Mouse (Mus musculus): ENCODE measurements around the gene Dact3. TPM values are rescaled to one million over a fixed set of nuclear protein-coding genes. Genes with fewer than 3 reads are reported as not detected.

Gene Dact3
- total RNA-seq, 2 experiments from 2014 or later: 45.2 to 48.6 TPM

DNA sequence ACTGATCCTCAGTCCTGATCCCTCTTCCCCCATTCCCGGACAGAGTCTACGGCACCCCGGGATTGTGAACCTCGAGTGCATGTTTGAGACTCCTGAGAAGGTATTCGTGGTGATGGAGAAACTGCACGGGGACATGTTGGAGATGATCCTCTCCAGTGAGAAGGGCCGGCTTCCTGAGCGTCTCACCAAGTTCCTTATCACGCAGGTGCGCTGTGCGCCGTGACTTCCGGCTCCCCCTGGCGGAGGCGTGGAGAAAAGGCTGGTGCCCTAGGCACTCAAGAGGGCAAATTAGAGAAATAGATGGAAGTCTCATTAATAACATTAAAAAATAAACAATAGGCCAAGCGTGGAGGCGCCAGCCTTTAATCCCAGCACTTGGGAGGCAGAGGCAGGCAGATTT is 16.8 kb upstream of the Dact3 start:
- peak; percentile 55 for DNase-seq

DNA sequence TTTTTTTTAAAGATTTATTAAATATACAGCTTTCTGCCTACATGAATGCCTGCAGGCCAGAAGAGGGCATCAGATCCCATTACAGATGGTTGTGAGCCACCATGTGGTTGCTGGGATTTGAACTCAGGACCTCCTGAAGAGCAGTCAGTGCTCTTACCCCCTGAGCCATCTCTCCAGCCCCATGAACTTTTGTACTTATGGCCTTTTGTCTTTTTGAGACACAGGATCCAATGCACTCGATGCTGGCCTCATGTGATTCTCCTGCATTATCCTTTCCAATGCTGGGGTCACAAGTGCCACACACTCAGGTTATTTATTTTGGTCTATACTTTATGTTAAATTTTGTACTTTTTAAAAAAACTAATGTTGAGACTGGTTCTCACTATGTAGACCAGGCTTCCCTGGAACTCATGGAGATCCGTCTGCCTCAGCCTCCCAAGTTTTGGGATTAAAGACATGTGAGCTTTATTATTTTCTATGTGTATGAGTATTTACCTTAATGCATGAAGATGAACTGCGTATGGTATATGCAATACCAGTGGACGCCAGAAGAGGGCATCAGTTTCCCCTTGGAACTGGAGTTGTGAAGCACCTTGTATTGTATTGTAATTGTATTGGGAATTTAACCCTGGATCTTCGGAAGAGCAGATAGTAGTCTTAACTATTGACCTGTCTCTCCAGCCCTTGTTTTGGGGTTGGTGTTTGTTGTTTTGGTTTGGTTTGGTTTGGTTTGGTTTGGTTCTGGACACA is 15.0 kb upstream of the Dact3 start:
- peak; percentile 76 for DNase-seq

DNA sequence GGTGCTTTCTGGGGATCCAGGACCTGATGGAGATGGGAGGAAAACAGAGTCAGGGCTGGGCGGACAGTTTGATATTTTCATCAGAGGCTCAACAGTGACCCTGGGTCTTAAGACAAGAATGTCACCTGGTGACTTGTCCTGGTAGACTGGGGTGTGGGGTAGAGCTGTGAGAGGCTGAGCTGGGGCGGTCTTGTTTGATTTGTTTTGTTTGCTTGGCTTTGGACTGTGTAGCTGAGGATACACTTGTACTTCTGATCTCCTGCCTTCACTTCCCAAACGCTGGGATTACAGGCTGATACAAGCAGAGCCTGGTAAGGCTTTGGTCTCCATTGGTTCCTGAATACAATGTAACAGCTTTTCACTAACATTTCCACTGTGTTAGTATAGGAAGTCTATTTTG is 7.6 kb upstream of the Dact3 start:
- DNase-seq: no peak

DNA sequence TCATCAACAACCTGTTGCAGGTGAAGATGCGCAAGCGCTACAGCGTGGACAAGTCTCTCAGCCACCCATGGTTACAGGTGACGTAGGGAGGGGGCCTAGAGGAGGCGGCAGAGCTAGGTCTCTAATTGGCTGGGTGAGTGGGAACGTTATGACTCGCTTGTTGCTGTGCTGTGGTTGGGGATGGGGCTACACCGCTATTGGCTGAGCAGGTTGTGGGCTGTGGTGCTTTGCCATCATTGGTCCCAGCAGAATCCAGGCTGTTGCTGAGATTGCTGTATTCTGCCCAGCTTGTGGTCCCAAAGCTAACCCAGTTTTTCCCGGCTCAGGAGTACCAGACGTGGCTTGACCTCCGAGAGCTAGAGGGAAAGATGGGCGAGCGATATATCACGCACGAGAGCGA is 5.6 kb upstream of the Dact3 start:
- DNase-seq: no peak

DNA sequence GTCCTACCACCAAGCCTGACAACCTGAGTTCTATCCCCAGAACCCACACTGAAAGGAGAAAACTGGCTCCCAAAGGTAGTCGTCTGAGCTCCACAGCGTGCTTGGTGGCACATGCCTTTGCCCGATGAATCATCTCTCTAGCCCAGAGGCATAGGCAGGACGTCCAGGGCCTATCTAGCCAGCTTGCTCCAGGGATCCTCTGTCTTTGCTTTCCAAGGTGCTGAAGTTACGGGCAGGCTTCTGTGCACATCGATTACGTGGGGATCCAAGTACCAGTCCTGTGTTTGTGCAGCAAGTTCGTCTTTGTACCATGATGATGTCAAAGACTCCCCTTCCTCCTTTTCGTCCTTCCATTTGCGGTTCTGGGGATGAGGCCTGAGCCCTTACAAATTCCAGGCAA is 3.5 kb upstream of the Dact3 start:
- DNase-seq: no peak

DNA sequence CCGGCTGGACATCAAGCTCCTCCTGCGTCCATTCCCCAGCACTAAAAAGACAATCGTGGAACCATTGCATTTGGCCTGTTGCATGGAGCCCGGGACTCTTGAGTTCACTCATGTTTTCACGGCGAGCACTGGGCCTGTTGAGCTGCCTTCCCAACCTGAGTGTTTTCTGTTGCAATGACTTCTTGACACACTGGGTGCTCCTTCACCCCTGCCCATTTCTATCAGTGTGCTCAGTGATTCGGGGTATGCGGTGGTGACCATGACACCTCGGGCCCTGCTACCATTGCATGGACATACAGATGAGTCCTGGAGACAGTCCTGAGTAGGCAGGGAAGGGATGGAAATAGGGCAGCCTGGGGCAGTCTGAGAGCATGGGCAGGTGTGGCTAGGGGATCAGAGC is 2.6 kb upstream of the Dact3 start:
- no peak for DNase-seq

DNA sequence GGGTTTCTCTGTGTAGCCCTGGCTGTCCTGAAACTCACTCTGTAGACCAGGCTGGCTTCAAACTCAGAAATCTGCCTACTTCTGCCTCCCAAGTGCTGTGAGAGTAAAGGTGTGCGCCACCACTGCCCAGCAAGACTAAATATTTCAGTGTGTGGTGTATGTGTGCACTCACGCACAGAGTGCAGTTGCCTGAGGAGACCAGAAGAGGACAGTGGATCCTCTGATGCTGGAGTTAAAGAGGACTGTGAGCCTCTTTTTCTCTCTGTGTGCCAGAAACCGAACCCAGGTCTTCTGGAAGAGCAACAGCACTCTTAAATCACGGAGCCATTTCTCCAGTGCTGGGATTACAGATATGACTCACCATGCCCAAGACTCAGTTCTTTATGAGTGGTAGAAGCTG is 1.7 kb upstream of the Dact3 start:
- DNase-seq: no peak

DNA sequence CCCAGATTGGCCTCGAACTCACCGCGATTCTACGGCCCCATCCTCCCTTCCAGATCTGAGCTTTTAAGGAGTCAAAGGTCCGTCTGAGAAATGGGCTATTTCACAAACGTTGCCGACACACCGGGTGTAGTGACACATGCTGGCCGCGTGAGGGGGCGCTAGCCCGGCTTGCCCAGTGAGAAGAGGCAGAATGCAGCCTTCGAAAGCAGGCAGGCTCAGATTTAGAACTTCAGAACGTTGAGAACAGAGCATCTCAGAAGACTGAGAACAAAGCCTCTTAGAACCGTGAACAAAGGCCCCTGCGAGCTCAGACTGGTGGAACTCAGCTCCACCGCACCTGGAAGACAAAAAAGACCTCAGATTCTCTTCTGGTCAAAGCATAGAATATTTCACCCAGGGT is 927 bp upstream of the Dact3 start:
- DNase-seq: peak; percentile 87

DNA sequence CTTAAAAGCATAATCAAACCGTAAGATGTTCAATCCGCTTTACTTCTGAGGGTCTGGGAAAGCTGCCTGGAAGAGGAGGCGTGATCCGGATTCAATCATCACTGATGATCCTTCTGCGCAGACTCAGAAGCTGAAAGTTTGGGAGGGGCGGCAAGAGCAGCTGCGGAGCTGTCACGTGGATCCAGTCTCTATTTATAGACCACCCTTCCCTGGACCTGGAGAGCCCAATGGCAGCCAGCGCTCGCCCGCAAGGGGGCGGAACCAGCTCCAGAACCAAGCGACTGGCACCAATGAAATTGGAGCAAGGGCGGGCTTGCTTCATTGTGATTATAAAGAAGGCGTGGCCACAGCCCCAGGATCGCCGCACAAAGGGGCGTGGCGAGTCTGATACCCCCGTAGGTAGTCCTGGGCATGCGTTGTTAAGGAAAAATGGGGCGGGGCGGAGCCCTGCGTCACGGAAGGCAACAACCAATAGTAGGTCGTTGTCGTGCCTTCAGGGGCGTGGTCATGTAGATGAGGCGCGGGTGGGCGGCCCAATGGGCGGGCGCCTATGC is 284 bp upstream of the Dact3 start:
- DNase-seq: peak; percentile 99

DNA sequence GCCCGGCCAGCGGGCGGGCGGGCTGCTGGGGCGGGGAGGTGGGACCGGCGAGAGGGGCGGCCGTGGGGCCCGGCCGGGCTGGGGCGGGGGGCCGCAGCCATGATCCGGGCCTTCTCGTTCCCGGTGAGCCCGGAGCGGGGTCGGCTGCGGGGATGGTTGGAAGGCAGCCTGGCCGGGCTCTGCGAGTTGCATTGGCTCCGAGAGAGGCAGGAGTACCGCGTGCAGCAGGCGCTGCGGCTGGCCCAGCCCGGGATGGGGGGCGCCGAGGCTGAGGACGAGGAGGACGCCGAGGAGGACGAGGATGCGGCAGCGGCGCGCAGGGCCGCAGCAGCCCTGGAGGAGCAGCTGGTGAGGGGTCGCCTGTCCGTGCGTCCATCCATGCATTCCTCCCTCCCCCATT is 209 bp downstream of the Dact3 start:
- DNase-seq: no peak

DNA sequence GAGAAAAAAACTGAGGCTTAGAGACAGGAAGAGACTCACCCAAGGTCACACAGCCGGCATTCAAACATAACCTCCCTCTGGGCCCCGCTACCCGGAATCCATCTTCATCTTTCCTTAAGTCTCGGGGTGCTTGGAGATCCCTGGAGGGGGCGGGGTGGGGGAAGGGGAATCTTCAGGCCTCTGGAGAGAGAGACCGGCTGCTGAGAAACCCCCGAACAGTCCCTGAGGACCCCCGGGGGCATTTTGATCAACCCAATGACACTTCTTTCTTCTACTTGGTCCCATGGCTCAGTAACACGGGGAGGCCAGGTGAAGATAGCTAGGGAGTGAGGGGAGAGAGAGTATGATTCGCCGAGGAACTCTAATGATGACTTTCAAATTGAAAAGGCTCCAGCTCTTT is 889 bp downstream of the Dact3 start:
- no peak for DNase-seq

DNA sequence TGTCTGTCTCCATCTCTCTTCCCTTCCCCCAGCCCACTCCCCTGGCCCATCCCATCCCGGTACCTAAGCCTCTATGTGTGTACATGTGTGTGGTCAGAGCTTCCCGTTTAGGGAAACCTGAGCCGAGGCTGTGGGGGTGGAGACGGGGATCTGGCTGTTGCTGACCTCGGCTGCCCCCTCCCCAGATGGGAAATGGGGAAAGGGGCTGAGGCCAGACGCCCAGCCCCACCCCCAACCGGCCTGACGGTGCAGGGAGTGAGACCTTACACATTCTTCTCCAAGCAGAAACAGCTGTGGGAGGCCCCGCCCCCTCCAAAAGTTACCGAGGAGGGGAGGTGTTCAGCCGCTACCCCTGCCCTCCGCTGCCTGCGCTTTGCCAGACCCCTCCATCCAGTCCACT is 1.5 kb downstream of the Dact3 start:
- DNase-seq: peak; percentile 60

DNA sequence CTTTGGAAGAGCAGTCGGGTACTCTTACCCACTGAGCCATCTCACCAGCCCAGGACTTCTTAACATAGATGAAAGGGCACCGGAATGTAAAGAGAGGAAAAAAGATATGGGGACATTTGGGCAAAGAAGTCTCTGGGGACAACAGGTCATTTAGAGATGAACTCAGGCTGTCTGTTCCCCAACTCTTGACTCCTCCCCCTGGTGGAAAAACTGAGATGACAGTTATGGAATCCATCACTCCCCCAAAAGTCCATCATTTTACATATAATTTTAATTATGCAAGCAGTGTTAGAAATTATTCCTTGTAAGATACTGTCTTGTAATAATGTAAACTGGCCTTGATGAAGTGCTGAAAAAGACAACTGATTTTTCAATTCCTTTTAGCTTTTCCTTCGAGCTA is 2.6 kb downstream of the Dact3 start:
- no peak for DNase-seq

DNA sequence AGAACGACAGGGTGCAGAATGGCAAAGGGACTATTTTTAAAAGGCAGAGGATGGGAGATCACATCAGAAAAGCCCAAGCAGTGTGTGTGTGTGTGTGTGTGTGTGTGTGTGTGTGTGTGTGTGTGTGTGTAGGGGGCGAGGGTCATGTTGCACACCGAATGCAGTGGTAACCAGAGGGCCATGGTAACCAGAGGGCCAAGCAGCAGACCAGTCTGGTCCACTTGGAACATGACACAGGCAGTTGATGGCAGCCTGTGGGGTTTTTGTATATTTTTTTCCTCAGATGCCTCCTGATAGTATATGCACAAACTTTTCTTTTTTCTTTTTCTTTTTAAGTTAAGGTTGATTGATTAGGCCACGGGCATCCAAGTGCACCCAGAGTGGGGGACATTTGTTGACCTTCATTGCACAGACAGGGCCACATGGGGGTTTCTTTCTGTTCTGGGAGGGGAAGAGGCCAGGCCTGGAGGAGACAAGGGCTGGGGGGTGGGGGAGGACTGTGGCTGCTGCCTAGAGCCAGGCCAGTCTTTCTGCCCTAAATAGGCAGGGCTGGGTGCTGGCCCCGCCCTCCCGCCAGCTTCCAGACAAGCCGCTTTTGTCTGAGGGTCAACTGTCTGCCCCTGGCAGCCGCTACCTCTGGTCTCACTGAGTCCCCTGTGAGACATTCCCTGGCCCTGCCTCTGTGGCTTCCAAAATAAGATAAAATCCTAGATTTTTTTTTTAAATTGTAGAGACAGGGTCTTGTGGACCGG is 4.9 kb downstream of the Dact3 start:
- peak; percentile 86 for DNase-seq

DNA sequence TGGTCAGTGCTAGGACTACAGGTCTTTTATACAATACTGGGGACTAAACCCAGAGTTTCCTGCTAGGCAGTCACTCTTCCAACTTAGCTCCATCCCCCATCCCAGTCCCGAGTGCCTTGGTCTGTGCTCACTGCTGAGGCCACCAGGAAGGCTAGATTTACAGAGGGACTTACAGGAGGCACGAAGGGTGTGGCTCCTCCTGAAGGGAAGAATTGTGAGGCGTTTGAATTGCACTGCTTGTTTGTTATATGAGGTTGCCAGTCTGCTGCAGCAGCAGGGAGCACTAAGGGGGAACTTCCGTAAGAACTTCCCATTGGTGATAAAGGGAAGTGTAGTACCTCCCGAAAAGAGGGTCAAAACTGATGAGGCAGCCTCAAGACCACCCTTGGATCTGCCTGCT is 5.5 kb downstream of the Dact3 start:
- DNase-seq: no peak

DNA sequence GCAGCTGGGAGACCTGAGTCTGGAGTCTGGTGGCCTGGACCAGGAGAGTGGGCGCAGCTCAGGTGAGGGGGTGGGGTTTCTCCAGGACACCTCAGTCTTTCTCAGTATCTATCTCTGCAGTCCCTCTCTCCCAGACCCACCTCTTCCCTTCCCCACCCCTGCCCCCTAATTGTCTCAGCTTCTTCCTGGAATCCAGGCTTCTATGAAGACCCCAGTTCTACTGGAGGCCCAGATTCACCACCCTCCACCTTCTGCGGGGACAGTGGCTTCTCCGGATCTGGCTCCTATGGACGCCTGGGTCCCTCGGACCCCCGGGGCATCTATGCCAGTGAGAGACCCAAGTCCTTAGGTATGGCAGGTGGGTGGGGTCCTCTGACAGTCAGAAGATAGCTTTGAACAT is 8.0 kb downstream of the Dact3 start:
- DNase-seq: no peak

DNA sequence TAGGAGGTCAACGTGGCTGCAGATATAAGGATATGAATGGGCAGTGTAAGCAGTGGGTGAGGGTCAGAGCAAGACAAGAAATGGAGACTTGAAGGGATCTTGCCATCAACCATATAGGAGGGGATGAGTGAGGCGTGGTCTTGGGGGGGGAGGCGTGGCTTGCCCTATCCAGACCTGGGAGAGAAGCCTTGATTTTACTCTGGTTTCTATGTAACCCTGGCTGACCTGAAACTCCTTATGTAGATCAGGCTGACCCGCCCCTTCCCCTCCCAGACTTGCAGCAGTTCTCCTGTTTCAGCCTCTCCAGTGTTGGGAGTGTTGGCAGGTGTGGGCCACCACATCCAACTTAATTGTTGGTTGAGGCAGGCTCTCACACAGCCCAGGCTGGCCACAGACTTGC is 9.2 kb downstream of the Dact3 start:
- DNase-seq: no peak

DNA sequence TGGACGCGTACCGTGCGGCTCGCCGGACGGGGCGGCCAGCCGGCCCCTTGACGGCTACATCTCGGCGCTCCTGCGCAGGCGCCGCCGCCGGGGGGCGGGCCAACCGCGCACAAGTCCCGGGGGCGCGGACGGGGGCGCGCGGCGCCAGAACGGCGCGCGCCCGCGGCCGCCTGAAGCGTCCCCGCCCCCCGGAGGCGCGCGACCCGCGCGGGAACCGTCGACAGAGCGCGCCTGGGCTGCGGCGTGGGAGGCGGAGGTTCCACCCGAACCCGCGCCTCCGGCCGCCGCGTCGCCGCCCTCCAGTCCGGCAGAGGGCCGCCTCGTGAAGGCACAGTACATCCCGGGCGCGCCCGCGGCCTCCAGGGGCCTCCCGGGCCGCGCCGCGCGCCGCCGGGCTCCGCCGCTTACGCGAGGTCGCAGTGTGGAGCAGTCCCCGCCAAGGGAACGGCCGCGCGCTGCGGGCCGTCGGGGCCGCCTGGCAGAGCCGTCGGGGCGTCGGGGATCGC is 10.2 kb downstream of the Dact3 start:
- DNase-seq: no peak

DNA sequence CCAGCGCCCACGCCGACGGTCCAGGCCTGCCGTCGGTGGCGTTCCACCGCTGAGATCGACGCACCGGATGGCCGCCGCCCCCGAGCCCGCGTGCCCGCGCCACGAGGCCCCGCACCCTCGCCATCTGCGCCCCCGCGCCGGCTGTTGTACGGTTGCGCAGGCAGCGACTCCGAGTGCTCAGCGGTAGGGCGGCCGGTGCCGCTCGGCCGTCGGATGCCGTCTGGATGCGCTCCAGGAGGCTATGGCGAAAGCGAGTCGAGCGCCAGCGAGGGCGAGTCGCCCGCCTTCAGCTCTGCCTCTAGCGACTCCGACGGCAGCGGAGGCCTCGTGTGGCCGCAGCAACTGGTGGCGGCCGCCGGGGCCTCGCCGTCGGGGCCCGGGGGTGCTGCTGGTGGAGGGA is 10.8 kb downstream of the Dact3 start:
- DNase-seq: no peak

DNA sequence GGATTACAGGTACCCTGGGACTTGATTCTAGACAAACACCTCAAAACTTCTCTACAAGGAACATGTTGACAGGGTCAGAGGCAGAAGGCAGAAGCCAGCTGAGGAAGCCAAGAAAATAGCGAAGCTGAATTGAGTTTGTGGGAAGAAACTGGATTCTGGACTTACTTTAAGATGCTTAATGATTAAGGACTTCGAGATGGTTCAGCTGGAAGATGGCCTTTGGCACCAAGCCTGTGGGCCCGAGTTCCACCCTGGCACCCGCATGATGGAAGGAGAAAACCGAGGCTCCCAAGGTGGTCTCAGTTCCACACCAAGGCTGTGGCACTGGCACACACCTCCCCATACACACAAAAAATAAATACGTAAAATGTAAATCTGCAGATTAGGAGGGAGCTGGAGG is 15.4 kb downstream of the Dact3 start:
- DNase-seq: peak; percentile 58

DNA sequence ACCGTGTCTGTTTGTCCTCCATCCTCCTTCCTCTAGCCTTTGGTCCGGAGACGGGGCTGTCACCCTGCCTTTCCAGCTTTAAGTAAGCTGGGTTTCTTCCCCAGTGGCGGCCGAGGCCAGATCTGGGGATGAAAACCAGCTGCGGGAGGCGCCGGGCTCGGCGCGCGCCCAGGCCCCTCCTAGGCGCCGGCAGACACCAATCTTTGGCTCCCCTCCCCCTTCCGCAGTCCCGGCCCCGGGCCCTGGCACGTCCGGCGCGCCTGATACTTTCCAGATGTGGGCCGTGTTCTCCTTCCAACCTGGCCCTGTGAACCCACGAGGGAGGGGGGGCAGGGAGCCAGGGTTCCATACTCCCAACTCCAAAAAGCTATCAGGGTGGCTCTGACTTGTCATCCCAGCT is 15.8 kb downstream of the Dact3 start:
- DNase-seq: peak; percentile 92

DNA sequence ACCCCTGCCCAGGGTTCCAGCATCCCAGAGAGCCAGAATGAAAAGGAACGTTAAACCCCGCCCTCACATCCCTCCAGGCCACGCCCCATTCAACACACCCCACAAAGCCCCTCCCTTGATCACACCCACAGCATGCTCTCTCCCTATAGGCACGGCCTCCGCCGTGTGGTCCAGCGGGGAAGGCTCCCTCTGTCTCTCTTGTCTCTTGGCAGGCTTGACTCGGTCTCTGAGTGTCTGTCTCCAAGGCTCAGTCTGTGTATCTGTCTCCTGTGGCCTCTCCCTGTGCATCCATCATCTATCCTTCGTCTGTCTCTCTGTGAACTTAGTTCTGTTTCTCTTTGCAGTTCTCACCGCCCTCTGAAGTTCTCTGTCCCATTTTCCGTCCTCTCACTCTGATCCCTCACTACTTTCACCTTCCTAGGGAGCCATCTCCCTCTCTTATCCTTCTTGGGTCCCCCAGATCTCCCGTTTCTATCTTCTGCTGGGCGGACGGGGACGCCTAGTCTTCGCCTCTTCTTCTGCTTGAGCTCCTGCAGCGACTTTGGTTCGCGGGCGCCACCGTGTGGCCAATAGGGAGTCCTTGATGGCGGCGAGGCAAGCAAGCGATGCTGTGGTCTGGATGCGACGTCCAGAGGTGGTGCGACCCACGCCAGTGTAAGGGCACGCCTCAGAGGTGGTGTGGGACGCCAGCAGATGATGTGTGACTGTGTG is 16.7 kb downstream of the Dact3 start, which contains the start of gene Gng8:
Gng8 (plus strand) TSS at position 146 of the 711 bp plus-strand sequence.
- DNase-seq: peak; percentile 90

DNA sequence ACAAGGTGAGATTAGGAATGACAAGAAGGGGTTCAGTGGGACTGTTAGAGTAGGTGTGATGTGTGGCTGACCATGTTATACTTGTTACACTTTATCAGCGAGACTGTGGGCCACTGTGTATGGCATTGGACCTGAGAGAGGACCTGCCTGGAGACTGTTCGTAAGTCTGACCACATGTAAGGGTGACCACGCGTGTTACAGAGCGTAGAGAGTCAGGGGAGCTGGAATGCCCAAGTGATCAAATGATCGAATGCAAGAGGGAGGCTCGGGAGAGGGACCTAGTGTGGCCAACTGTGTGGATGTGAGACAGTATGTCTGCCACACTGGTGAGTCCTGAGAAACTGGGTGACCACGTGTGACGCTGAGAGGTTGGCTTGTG is 17.2 kb downstream of the Dact3 start:
- no peak for DNase-seq
